Mouse (Mus musculus) heart, adult 11 months (tissue): ENCODE measurements at regions not wholly inside any gene's neighbourhood (a gene's known extent, or its start where the extent isn't known, plus 50 kb on each side); places are given as distances from the start of the nearest gene placed in this dataset.
A peak's percentile ranks its signal among the peaks of the same experiment; 100 is the strongest.
"Not testable (repeated sequence)": the region's sequence is repeated elsewhere in the genome, so short reads cannot be mapped to it uniquely, and the experiment has no call there.

Experiments used
- DNase-seq: peaks from one replicate; pipeline ENCODE4 v3.0.0; 2022

DNA sequence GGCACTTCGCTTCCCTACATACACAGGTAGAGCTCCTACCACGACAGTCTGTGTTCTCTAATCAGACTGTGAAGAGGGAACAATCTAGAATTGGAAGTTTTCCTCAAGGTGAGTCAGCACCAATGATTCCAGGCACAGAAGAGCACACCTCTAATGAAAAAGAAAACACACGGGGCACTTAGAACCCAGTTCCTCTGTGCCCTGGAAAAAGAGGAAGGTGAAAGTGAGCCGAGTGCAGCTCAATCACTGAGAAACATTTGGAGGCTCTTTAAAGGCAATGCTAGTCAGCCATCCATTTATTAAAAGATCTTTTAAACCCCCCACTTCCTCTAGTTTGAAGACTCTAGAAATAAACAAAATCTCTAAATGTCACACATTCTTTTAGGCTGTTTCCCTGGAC, 108.4 kb upstream of the Adgrl2 start:
- peak; percentile 37 for DNase-seq

DNA sequence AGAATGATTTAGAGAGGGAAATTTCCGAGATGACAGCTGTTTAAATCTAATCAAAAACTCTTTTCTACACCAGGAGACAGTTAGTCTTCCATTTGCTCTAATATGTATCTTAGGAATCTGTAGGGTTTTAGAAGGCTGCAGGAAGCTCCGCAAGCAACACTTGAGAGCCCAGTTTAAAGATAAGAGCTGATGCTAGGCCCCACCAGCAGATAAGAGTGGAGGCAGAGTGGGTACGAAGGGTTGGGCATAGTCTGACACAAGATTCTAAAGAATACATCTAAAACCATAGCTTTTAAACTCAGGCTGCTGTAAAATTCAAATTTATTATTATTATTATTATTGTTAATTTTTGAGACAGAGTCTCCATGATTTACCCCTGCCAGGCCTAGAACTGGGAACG, 106.7 kb upstream of the Adgrl2 start:
- peak; percentile 72 for DNase-seq

DNA sequence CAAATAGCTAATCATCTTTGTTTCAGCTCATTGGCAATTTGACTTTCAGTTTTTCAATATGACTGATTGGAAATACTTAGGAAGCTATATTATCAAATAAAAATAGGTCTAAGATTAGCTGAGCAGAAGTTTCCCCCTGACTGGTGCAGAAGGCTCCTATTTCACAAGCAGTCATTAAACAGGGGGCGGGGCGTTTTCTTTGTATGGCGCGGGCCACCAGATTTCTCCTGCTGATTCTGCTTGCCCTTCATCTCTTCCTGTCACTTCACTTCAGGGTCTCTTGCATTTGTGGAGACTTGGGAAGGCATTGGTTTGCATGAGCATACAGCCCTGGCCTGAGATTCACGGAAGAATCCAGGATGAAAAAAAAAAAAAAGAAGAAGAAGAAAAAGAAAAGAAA, 102.3 kb upstream of the Adgrl2 start:
- peak; percentile 37 for DNase-seq

DNA sequence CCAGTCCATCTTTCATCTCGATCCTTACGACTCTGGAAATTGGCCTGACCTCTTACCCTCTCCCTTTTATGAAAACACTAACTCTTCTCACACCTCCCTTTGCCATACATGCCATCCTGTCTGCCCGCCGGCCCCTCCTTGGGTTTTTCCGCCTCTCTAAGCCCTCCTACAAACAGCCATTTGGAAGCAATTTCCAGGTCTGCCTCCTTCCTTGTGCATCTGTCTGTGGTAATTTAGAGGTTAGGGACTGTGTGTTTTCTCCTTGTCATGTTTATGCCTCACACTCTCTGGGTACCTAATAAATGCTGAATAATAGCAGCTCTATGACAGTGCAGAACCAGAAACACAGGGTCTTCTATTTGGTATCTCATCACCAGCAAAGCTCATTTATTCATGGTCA, 99.7 kb upstream of the Adgrl2 start:
- DNase-seq, result no peak

DNA sequence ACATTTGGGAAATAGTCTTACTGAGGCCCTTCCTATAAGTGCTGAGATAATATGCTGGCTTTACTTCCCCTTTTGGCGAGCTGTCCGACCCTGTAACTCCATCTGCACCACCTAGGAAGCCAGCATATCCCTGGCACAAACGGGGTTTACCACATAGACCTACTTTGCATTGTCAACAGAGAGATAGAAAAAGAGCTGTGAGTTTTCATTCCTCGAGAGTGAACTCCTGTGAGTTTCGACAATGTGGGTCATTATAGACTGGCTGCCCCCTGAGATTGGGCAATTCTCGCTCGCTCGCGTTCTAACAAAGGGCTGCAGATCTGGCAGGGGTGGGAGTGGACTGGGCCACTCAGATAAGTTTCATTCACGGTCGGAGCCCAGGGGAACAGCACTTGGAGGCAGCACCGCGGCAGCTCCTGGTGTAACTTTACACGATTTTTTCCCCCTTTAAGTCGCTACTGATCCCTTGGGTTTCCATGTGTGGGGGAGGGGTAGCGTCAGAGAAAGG, 98.3 kb upstream of the Adgrl2 start:
- peak; percentile 89 for DNase-seq

DNA sequence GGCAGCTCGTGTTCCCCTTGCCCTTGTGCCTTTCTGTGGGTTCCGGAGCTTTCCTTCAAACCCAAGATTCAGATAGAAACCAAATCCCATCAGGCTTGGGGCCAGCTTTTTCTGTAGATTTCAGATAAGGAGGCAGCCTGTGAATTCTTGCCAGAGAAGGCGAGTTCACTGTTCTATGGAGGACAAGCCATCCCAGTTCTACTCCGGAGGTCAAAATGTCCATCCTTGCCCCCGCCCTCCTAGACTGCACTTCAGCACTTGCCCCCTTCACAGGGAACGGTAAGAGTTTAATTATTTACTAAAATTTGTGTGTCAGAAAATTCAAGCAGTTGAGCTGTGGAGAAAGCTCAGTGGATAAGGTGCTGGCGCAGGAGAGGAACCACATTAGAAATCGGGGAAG, 97.1 kb upstream of the Adgrl2 start:
- DNase-seq, result peak; percentile 78

DNA sequence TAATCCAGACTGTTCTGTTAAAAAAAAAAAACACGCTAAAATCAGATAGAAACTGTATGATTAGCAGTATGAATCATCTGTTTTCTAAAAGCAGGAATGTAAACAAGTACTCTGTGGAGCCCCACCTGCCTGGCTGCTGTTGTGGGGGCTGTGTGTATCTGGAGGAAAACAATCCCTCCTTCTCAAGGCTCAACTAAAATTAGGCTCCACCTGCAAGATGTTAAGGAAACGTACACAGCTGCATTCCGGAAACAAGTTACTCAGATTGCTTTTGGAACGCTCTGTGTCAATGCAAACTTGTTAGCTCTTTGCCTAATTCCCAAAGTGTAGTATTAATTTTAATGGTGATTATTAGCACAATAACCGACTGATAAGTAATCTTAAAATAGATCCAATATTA, 96.3 kb upstream of the Adgrl2 start:
- DNase-seq, result no peak

DNA sequence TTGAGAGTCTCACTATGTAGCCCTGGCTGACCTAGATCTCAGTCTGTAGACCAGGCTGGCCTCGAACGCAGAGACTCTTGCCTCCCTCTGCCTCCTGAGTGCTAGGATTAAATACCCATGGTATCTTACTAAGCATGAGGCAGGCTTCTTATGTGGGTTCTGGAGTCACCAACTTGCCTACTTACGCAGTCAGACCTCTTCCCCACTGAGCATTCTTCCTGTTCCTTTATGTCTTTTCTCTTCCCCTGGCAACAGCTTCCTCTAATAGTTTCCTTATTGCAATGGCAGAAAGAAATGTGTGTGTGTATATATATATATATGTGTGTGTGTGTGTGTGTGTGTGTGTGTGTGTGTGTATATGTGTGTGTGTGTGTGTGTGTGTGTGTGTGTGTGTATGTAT, 95.7 kb upstream of the Adgrl2 start:
- no peak for DNase-seq

DNA sequence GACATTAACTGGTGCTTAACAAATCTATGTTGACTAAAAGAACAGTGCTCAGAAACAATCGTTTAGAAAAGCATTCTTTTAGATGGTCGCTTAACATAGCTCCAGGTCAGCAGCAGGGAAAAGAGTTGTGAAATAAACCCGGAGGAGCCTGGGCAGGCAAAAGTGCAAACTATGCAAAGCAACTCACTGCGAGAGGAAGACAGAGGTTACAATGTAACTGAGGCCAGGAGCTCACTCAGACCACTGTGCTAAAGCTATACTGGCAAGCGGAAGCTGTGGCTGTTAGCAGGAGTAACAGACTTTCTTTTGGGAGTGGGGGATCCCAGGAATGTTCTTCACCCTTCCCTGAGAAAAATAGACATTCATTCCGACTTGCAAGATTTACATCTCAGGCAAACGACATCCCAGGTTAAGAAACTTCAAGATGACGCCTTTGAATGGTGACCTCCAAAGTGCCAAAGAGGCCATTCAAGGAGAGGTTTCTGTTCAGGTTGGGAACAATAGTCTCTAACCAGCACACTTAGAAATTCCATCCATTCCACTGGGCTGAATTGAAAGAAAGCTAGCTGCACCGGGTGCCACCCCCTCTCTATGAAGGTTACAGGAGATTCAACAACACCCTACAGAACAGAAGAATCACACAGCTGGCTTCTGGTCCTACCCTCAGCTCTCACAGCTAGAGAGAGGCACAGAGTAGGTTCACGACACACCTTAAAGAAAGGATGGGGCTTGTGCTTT, 94.7 kb upstream of the Adgrl2 start:
- DNase-seq, result no peak

DNA sequence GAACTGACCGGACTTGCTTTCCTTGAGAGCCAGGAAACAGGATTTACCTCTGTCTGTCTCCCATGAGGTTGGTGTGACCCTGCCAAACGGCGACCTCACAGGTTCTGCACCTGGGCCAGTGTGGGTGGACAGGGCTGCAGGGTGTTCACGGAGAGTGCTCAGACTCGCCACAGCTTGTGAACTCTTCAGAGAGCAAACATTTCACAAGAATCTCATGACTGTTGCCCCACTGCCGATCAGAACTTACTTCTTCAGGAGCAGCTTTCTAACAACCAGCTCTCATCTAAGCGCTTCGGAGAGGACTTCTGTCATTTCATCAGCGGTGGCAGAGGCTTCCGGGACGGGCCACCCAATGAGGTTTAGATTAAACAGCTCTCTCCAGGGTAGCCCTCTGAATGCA, 93.0 kb upstream of the Adgrl2 start:
- no peak for DNase-seq

DNA sequence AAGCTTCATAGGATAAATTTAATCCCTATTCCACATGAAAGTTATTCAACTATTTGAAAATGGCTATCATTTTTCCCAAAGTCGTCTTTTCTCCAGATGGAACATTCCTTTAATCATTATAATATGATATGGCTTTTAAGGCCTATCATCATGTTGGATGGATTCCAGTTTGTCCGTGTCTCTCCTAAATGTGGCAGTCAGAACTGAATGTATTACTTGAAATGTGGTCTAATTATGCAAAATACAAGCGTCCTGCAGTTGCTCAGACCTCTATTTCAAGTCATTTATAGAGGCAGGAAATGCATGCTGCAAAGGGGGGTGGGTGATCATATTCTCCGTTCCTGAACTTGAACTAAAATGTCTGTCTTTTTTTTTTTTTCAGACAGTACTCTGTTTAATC, 88.5 kb upstream of the Adgrl2 start:
- DNase-seq, result no peak

DNA sequence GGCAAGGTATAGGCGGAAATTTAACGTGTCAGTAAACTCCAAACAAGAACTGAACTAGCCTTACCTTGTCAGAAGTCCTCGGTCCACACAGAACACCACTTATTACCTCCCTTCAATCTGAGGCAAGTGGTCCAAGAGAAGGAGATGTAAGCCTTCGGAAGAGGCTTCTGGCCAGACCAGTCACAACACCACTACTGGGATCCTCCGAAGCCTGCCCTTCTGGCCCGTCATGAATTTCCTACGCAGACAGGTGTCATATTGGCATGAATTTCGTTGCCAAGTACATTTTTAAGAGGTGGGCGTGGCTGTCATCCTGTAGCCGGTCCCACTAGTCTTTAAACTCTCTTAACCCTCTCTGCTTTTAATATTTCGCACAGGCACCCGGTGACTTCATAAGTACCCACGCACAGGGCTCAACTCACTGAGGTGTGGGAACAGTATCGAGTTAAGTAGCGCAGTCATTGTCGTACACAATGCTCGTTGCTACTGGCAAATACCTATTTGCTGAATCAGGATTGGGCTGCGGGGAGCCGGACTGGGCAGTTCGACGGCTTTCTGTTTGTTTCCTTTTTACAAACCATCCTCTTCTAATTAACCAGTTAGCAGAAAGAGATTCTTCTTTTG, 86.7 kb upstream of the Adgrl2 start:
- no peak for DNase-seq

DNA sequence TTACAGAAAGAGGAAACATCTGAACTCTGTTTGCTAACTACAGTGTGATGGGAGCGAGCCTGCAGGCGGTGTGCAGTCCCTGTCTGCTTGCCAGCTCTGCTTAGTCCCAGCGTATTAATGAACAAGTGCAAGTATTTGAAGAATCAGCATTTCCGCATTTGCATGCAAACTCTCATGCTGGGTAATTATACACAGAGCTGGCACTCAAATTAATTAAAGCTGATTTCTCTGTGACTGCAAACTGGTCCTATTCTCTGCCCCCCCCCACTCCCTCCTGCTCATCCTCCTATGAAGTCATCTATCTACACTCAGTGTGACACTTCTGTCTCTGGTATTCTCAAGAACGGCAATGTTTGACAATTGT, 85.1 kb upstream of the Adgrl2 start:
- DNase-seq, result no peak

DNA sequence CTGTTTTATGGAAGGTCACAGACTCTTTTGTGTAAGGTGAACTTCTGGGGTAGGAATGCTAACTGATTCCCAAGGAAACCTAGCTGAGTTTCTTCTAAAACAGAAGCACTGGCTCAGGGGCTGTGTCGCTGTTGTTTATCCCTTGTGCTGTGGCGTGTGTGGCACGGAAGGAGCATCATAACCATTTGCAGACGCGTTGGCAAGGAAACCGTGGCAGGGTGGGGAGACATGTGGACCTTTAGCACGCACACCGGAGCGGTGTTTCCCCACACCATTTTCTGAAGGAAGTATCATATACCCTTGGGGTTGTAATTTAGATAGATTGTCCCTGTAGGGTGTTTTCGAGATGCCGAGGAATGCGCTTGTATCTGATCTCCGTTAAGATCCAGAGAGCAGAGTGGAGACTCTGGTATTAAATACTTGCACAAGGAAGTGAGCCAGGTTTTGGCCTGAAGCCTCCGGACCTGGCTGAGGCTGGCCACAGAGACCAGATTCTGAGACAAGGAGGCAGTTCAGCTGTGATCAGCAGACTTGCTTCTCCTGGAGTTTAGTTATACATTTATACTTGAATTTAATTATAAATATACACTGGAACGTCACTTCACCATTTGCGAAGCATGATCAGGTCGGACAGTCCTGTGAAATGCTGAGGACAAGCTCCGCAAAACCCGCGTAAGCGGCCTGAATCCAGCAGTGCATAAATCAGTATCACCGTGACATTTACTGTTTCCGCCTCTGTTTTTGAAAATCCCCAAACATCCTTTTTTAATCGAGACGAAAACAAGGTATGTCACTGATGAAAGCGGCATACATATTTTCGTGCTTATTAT, 84.5 kb upstream of the Adgrl2 start:
- no peak for DNase-seq

DNA sequence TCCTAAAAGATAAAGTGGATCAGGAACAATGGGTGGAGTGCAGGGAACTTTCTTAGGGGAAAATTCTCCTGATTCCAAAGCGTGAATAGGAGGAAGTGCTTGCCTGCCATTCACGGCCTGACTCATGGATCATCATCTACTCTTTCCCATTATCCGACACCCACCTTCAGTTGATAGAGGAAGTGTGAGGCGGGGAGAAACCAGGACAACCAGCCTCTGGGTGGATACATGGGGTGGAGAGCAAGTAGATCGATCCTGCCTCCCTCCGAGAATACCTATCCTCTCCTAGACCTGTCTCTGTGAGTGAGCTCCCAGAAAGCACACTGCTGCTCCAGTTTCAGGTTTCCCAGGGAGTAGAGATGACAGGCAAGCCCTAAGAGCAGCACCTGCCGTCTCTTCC, 79.8 kb upstream of the Adgrl2 start:
- DNase-seq, result peak; percentile 88

DNA sequence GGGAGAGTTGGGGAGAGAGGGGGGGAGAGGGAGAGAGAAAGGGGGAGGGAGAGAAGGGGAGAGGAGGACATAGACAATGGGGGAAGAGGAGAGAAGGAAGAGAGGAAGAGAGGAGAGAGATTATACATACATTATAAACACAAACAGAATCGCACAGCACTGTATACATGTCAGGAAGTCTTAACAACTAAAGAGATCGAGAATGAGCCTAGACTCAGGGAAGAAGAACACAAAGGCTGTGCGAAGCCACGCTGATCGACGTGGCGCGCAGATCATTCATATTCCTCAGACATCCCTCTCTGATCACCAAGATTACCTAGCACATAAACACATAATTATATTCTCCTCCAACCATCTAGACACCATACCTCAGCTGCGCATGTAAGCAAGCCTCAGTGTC, 79.1 kb upstream of the Adgrl2 start:
- no peak for DNase-seq

DNA sequence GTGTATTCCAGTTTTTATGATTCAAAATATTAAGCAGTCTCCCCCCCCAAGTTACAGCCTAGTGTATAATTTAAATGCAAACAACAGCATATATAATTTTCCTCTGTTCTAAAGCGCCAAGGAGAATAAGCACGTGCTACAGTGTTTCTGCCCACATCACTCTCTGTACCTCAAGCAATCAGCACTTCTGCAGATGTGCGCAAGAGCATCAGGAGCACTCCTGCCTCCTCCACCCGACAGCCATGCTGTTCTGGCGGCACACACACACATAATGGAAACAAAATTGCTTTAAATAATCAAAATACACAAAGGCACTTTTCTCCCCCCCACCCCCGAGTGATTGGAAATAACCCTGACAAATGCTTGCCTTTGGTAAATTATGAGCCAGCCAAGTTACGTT, 78.5 kb upstream of the Adgrl2 start:
- DNase-seq, result no peak

DNA sequence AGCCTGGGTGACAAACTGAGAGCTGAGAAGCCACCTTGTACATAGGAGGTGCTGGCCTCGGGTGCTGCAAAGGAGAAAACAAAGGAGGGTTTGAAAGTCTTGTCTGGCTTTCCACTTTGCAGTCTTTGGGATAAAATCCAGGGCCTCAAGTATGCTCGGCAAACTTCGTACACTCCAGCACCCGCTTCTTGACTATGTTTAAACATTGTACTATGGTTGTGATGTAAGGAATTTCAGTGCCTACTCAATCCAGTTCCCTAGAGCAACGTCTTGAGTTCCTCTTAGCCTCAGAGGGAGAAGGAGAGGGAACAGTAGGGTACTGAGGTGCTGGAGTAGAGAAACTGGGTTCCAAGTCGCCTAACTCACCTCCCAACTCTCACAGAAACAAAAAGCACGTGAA, 77.4 kb upstream of the Adgrl2 start:
- no peak for DNase-seq

DNA sequence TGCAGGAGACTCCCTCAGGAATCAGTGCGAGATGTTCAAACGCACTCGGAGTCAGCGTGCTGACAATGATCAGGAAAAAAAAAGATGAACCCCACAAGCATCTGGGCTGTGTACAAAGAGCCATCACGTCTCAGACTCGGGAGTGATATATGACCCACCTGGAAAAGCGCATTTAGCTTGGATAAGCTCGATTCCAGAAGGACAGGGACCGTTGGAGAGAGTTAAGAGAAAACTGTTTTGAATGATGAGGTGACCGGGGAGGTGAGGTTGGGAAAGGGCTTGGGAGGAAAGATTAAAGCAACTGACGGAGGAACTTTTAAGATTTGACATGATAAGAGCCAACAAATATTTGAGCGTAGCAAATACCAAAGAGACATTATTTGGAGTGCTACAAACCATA, 64.7 kb upstream of the Adgrl2 start:
- no peak for DNase-seq

DNA sequence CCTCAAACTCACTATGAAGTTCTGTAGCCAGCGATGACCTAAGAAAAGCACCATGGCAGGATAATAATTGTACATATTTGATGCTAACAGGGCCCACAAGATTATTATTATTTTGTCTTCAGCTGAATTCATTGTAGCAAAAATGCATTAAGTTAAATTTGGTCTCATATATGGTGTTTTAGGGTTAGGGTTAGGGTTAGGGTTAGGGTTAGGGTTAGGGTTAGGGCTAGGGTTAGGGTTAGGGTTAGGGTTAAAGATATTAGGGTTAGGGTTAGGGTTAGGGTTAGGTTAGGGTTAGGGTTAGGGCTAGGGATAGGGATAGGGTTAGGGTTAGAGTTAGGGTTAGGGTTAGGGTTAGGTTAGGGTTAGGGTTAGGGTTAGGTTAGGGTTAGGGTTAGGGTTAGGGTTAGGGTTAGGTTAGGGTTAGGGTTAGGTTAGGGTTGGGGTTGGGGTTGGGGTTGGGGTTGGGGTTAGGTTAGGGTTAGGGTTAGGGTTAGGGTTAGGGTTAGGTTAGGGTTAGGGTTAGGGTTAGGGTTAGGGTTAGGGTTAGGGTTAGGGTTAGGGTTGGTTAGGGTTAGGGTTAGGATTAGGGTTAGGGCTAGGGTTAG, 62.0 kb upstream of the Adgrl2 start:
- DNase-seq, result not testable (repeated sequence)

DNA sequence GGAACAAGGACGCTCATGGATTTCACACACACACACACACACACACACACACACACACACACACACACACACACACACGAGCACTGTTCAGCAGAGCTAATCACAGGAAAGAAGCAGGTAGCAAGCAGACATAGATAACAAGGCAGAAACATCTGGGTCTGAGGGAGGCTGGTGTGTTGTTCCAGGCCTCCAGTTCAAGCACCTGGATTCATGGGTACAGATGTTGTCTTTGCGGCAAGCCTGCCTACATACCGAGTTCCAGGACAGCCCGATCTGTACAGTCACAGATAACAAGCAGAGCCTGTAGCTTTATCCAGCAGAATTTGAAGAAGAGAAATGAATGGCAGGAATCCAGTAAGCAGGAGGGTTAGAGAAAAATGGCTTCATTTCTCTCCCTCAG, 55.0 kb upstream of the Adgrl2 start:
- DNase-seq, result no peak

DNA sequence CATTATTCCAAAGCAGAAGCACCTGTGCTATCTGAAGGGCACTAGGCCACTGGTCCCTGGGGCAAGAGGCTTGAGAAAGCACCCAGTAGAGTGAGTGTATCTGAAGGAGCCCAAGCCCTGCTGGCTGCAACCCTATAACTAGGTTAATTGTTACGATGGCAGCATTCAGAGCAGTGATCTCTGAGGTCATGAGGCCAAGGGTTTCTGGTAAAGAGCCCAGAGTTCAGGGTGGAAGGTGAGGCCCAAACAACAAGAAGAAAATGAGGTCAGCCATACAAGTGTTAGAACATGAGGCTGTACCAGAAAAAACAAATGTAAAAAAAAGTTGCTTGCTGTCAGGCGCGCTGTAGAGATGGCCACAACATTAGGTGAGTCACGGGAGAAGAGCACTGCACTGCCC, 53.5 kb upstream of the Adgrl2 start:
- no peak for DNase-seq

DNA sequence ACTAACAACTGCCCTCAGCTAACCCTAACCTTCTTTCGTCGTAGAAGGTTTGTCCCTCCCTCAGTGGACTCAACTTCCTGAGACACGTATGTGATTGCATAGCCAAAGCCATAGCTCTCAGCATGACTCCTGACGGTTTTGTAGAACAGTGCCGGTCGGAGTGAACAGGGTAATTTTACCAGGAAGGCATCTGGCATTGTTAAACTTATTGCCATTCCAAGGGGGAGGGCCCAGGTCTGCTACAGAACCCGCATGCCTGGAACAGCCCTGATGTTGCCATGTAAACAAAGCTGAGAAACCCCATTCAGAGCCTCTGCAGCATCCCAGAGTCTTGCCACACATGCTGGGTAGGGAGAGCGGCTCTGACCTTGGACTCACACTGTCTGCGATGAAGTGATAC, 52.2 kb upstream of the Adgrl2 start:
- no peak for DNase-seq

DNA sequence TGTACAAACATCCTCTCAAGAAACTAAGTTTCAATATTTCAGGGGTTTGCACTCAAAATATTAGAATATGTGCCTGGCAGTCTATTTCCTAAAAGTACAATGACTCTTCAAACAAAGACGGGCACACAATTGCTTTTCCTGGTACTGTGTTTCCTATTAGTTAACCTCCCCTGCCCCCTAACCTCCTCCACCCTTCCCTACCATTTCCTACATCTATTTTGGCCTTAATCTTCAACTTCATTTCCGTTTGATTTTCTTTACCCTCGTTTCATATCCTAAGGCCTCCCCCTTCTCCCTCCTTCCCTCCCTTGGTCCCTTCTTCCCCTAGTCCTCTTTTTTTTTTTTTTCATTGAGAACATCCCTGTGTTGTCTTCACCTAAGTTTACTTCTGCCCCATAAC, 50.8 kb upstream of the Adgrl2 start:
- no peak for DNase-seq
